Mouse (Mus musculus) limb, embryonic 10.5 days (tissue): Measurements from ENCODE around the gene Fbp1. TPM values are rescaled to one million over a fixed set of nuclear protein-coding genes. Genes with fewer than 3 reads are reported as not detected.
"Not testable (repeated sequence)": the region's sequence is repeated elsewhere in the genome, so short reads cannot be mapped to it uniquely, and the experiment has no call there.

ENCODE experiments used
- DNase-seq: peaks from one replicate; pipeline ENCODE4 v3.0.0-alpha.2; 2017; ENCODE audit warnings: low spot score
- H3K27ac ChIP-seq: fragments of 300-500 bp; sonication (generic); 2 replicates; pipeline ENCODE4 v1.5.1; 2016; ENCODE audit warnings: mild to moderate bottlenecking
- H3K27me3 ChIP-seq: fragments of 300-500 bp; sonication (generic); 2 replicates; pipeline ENCODE4 v1.6.1; 2016; ENCODE audit warnings: low read depth, mild to moderate bottlenecking; ENCODE audit not compliant: poor library complexity, severe bottlenecking
- H3K36me3 ChIP-seq: fragments of 300-500 bp; sonication (generic); 2 replicates; pipeline ENCODE4 v1.6.1; 2016; ENCODE audit warnings: mild to moderate bottlenecking, moderate library complexity
- H3K4me1 ChIP-seq: fragments of 300-500 bp; sonication (generic); 2 replicates; pipeline ENCODE4 v1.6.1; 2016
- H3K4me3 ChIP-seq: fragments of 300-500 bp; sonication (generic); 2 replicates; pipeline ENCODE4 v1.5.1; 2016; ENCODE audit warnings: mild to moderate bottlenecking, moderate library complexity
- H3K9me3 ChIP-seq: fragments of 300-500 bp; sonication (generic); replicated peaks from 2 replicates; pipeline ENCODE4 v1.6.1; 2016; ENCODE audit warnings: mild to moderate bottlenecking
- WGBS: fragments of 180-500 bp; shearing (Covaris S2); methylation state at CpG from one replicate; pipeline ENCODE4 v1.1.7; 2016; 5-methylcytosine and 5-hydroxymethylcytosine counted together
- polyA plus RNA-seq: library from polyadenylated mRNA; unstranded; fragments of >200 nt; fragmentation: Nextera tagmentation; extraction: Ambion mirVana; gene quantifications from 2 replicates; pipeline ENCODE4 v1.2.1, GENCODE M21; 2016

Fbp1 gene
- polyA plus RNA-seq, 1 experiment from 2014 or later: not detected

- H3K4me3 ChIP-seq: no peak within 1 kb of the TSS
- WGBS: 73% methylated on average over 21 of the region's 21 CpGs
- H3K27ac ChIP-seq: no peak within 1 kb of the TSS
- no peaks in the 10 kb centered on the region for H3K9me3 ChIP-seq
- no peaks in the 10 kb centered on the region for H3K36me3 ChIP-seq
- DNase-seq: no peak
- no peaks in the 10 kb centered on the region for H3K27me3 ChIP-seq
- peaks cover 13% of the 10 kb centered on the region for H3K4me1 ChIP-seq
These were observed 29.9 kb downstream of the Fbp1 start, which contains the start of gene Fbp2 for GRCm38 (mm10) chr13:62857941-62858915. Gene Fbp2 (minus strand): TSS chr13:62858422.

GRCm38 (mm10) chr13:62856850-62857249 is 31.2 kb downstream of the Fbp1 start:
- 89% methylated on average over 14 of the region's 14 CpGs for WGBS
- no peaks in the 10 kb centered on the region for H3K9me3 ChIP-seq
- peaks cover 13% of the 10 kb centered on the region for H3K4me1 ChIP-seq
- H3K36me3 ChIP-seq: no peaks in the 10 kb centered on the region
- DNase-seq: no peak
- no peak overlapping the region for H3K27ac ChIP-seq
- no peaks in the 10 kb centered on the region for H3K27me3 ChIP-seq
- H3K4me3 ChIP-seq: no peak overlapping the region

DNA sequence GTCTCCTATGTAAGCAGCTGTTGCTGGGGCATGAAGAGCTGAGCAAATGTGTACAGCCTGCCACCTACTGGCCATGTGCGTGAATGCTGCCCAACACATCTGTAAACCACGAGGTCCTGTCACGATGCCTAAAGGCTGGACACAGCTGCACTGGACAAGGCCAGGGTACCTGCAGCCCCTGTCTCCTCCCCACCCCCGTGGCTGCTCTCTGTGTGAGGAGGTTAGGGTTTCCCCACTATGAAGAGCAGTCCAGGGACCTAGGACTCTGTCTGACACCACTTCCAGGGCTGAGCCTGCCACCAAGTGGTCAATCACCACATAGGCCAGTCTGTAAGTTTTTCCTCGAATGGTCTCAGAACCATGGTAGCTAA is 31.8 kb downstream of the Fbp1 start:
- no peaks in the 10 kb centered on the region for H3K27me3 ChIP-seq
- H3K27ac ChIP-seq: peak overlapping the region; percentile 84
- peak; percentile 89 for DNase-seq
- no peaks in the 10 kb centered on the region for H3K36me3 ChIP-seq
- H3K9me3 ChIP-seq: no peaks in the 10 kb centered on the region
- WGBS: 7% methylated on average over 5 of the region's 5 CpGs
- H3K4me1 ChIP-seq: peaks cover 11% of the 10 kb centered on the region
- H3K4me3 ChIP-seq: peak overlapping the region; percentile 39

GRCm38 (mm10) chr13:62855396-62856304 is 32.4 kb downstream of the Fbp1 start:
- Histone ChIP-seq H3K4me3 (peak overlapping the region; percentile 39), H3K27me3 (no peaks in the 10 kb centered on the region), H3K9me3 (no peaks in the 10 kb centered on the region), H3K4me1 (peaks cover 10% of the 10 kb centered on the region), H3K27ac (peak overlapping the region; percentile 84), H3K36me3 (no peaks in the 10 kb centered on the region)
- WGBS: 32% methylated on average over 25 of the region's 25 CpGs
- no peak for DNase-seq

GRCm38 (mm10) chr13:62854666-62855065 is 33.4 kb downstream of the Fbp1 start:
- WGBS: 16% methylated on average over 15 of the region's 15 CpGs
- H3K27me3 ChIP-seq: no peaks in the 10 kb centered on the region

GRCm38 (mm10) chr13:62833341-62833740 is 54.7 kb downstream of the Fbp1 start:
- no peaks in the 10 kb centered on the region for H3K27me3 ChIP-seq
- no peaks in the 10 kb centered on the region for H3K9me3 ChIP-seq
- DNase-seq: no peak
- no peaks in the 10 kb centered on the region for H3K36me3 ChIP-seq
- no peaks in the 10 kb centered on the region for H3K4me1 ChIP-seq
- no peak overlapping the region for H3K4me3 ChIP-seq
- WGBS: 38% methylated on average over 4 of the region's 4 CpGs
- no peak overlapping the region for H3K27ac ChIP-seq

More at GRCm38 (mm10) chr13:62854666-62855065, 33.4 kb downstream of the Fbp1 start:
- peak; percentile 85 for DNase-seq
- Histone ChIP-seq H3K27ac (no peak overlapping the region), H3K36me3 (no peaks in the 10 kb centered on the region), H3K9me3 (no peaks in the 10 kb centered on the region), H3K4me1 (peaks cover 10% of the 10 kb centered on the region), H3K4me3 (no peak overlapping the region)

DNA sequence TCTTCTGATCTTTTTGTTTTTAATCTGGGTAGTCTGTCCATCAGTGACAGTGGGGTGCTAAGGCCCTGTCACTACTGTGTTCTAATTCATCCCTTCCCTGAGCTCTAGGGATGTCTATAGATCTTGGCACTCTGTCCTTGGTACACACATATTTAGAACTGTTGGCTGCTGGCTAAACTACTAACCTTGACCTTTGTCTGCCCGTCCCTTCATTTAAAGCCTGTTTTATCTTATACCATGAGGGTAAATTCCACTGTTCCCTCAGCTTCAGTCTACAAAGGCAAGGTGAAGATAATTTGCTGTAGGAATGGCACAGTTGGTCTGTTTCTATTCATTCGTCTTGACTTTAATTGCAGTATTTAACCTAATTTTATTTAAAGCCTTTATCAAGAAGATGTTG is 55.8 kb downstream of the Fbp1 start:
- no peak overlapping the region for H3K4me3 ChIP-seq

GRCm38 (mm10) chr13:62815705-62816104 is 72.4 kb downstream of the Fbp1 start:
- H3K9me3 ChIP-seq, H3K4me3 ChIP-seq, H3K27ac ChIP-seq, H3K4me1 ChIP-seq, H3K27me3 ChIP-seq, H3K36me3 ChIP-seq, DNase-seq: not testable (repeated sequence)
- 85% methylated on average over 3 of the region's 3 CpGs for WGBS

More for the DNA sequence above, 55.8 kb downstream of the Fbp1 start:
- no peaks in the 10 kb centered on the region for H3K36me3 ChIP-seq
- no peaks in the 10 kb centered on the region for H3K4me1 ChIP-seq
- H3K27ac ChIP-seq: no peak overlapping the region
- no peaks in the 10 kb centered on the region for H3K27me3 ChIP-seq
- no peaks in the 10 kb centered on the region for H3K9me3 ChIP-seq
- DNase-seq: no peak
- WGBS: 81% methylated on average over 2 of the region's 2 CpGs

Other genes starting within 250 kb of the Fbp1 start
- 24.7 and 30.5 TPM in 2 replicates for gene Platr25, start 127.6 kb downstream of the Fbp1 start, polyA plus RNA-seq
- 9.8 and 11.7 TPM in 2 replicates for gene Gm5141, start 102.5 kb downstream of the Fbp1 start, polyA plus RNA-seq
- gene Fbp2, start 29.9 kb downstream of the Fbp1 start, polyA plus RNA-seq: 0.14 and 0.38 TPM in 2 replicates
- gene 2010111I01Rik, start 76.6 kb upstream of the Fbp1 start, polyA plus RNA-seq: 107 and 122 TPM in 2 replicates